Mouse (Mus musculus): ENCODE measurements around the gene Rab3a. TPM values are rescaled to one million over a fixed set of nuclear protein-coding genes. Genes with fewer than 3 reads are reported as not detected.
A peak's percentile ranks its signal among the peaks of the same experiment; 100 is the strongest.

Rab3a gene
- polyA plus RNA-seq, 1 experiment from 2014 or later = 28.6 TPM

GRCm38 (mm10) chr8:70715086-70715485 is 39.4 kb upstream of the Rab3a start:
- no peak for ATAC-seq
- Histone ChIP-seq H3K9ac (replicated peaks; ENCODE audit: low read depth) (no peak overlapping the region), H3K9me3 (ENCODE audit: low read length) (no peaks in the 10 kb centered on the region), H3K4me1 (ENCODE audit: insufficient read depth, low read depth, low read length) (no peaks in the 10 kb centered on the region), H3K4me2 (replicated peaks; ENCODE audit: low read depth, low read length) (no peak overlapping the region), H3K27me3 (replicated peaks; ENCODE audit: insufficient read depth, low read length) (no peaks in the 10 kb centered on the region), H3K27ac (ENCODE audit: low read length) (no peak overlapping the region), H3K36me3 (ENCODE audit: insufficient read depth, low read length) (no peaks in the 10 kb centered on the region), H3K4me3 (ENCODE audit: low read depth, low read length) (no peak overlapping the region)
- 38% methylated on average over 2 of the region's 2 CpGs for WGBS
- DNase-seq (ENCODE audit: low spot score) = no peak
- TF ChIP-seq EP300 (IDR thresholded peaks at IDR 0.05) = no peak
- TF ChIP-seq CTCF (IDR thresholded peaks at IDR 0.05) = no peak

DNA sequence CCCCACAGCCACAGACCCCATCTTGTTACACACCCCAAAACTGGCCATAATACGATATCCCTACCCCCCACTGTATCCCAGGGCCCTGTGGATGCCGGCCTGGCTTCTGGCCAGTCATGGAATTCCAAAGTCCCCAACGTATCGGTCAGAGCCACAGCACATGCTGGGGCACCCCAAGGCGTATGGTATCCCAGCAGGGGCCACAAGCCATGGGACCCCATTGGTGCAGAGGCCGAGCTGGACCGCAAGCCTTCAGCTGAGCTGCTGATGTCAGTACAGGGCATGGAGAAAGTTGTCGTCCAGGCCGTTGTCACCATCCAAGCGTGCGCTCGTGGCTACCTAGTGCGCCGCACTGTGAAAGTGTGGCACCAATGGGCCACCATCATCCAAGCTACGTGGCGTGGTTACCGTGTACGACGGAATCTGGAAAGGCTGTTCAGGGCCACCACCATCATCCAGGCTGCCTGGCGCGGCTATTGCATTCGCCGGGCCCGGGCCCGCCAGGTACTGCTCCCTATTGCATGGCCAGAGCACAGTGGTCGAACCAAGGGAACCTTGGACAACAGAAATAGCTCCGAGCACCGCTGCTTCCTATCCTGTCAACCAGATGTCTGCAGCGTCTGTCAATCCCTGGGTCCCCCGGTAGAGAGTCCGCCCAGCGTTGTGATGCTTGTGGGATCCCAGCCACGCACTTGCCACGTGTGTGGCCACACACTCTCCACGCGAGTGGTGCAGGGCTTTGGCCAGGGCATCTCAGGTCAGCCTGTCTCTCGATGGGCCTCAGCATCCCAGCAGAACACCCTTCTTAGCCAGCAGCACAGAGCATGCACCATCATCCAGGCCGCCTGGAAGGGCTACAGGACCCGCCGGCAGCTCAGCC is 37.7 kb upstream of the Rab3a start:
- Histone ChIP-seq H3K27me3 (replicated peaks; ENCODE audit: insufficient read depth, low read length) (no peaks in the 10 kb centered on the region), H3K4me3 (ENCODE audit: low read depth, low read length) (no peak overlapping the region), H3K36me3 (ENCODE audit: insufficient read depth, low read length) (no peaks in the 10 kb centered on the region), H3K4me2 (replicated peaks; ENCODE audit: low read depth, low read length) (no peak overlapping the region), H3K4me1 (ENCODE audit: insufficient read depth, low read depth, low read length) (no peaks in the 10 kb centered on the region), H3K27ac (ENCODE audit: low read length) (no peak overlapping the region), H3K9ac (replicated peaks; ENCODE audit: low read depth) (no peak overlapping the region), H3K9me3 (ENCODE audit: low read length) (no peaks in the 10 kb centered on the region)
- DNase-seq (ENCODE audit: low spot score) (no peak), ATAC-seq (no peak)
- TF ChIP-seq EP300 (IDR thresholded peaks at IDR 0.05) (no peak), CTCF (IDR thresholded peaks at IDR 0.05) (no peak)
- 80% methylated on average over 40 of the region's 40 CpGs for WGBS

DNA sequence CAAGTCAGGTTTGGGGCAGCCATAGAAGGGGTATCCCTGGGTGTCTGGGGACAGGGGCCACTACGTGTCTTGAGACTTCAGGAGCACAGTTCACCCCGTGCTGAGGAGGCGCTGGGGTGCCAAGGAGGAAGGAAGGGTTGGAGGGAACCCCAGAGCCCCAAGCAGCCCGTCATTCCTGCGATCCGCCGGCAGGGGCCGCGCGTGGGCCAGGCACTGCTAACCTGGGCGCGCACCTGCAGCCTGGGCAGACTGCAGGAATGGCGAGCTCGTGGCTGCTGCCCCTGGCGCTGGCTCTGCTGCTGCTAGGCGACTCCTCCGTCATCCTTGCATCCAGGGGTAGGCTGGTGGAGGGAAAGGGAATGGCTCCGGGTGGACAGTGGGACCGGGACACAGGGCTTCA is 36.2 kb upstream of the Rab3a start, which contains the start of gene Gm3336:
Gene Gm3336, plus strand, starts transcription at position 247 of the 400 bp plus-strand sequence.
- no peaks in the 10 kb centered on the region for H3K27me3 ChIP-seq (replicated peaks; ENCODE audit: insufficient read depth, low read length)
- H3K4me2 ChIP-seq (replicated peaks; ENCODE audit: low read depth, low read length) = no peak within 1 kb of the TSS
- ATAC-seq (peak; percentile 52), DNase-seq (ENCODE audit: low spot score) (peak; percentile 74)
- H3K9ac ChIP-seq (replicated peaks; ENCODE audit: low read depth) = no peak within 1 kb of the TSS
- H3K4me3 ChIP-seq (ENCODE audit: low read depth, low read length) = no peak within 1 kb of the TSS
- no peaks in the 10 kb centered on the region for H3K4me1 ChIP-seq (ENCODE audit: insufficient read depth, low read depth, low read length)
- no peak within 1 kb of the TSS for H3K27ac ChIP-seq (ENCODE audit: low read length)
- WGBS = 2% methylated on average over 19 of the region's 19 CpGs
- no peaks in the 10 kb centered on the region for H3K9me3 ChIP-seq (ENCODE audit: low read length)
- H3K36me3 ChIP-seq (ENCODE audit: insufficient read depth, low read length) = no peaks in the 10 kb centered on the region
- TF ChIP-seq EP300 (IDR thresholded peaks at IDR 0.05) (no peak), CTCF (IDR thresholded peaks at IDR 0.05) (peak; percentile 95)

DNA sequence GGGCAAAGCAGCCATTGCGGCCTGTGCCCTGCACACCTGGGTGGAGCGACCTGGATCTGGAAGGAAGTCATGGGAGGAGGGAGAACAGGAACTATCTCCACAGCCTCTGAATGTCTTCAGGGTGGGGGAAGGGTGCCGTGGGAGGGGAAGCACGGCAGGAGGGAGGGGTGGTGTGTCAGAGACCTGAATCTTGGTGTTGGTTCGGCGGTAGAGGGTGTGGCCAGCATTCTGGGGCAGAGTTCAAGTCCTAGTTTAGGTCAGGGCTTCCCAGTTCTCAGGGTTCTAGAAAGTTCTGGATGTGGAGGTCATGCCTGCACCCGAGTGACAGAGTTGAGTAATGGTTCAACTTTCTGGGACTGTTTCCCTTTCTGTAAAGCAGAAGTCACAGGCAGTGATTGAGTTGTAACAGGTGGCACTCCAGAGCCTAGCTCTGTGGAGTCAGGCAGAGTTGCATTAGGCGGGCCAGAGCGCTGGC is 34.6 kb upstream of the Rab3a start:
- no peak for TF ChIP-seq CTCF (IDR thresholded peaks at IDR 0.05)
- no peak for TF ChIP-seq EP300 (IDR thresholded peaks at IDR 0.05)
- no peak overlapping the region for H3K4me3 ChIP-seq (ENCODE audit: low read depth, low read length)
- H3K36me3 ChIP-seq (ENCODE audit: insufficient read depth, low read length) = no peaks in the 10 kb centered on the region
- no peaks in the 10 kb centered on the region for H3K4me1 ChIP-seq (ENCODE audit: insufficient read depth, low read depth, low read length)
- 42% methylated on average over 9 of the region's 9 CpGs for WGBS
- no peak overlapping the region for H3K27ac ChIP-seq (ENCODE audit: low read length)
- DNase-seq (ENCODE audit: low spot score) (no peak), ATAC-seq (no peak)
- no peak overlapping the region for H3K4me2 ChIP-seq (replicated peaks; ENCODE audit: low read depth, low read length)
- H3K27me3 ChIP-seq (replicated peaks; ENCODE audit: insufficient read depth, low read length) = no peaks in the 10 kb centered on the region
- H3K9me3 ChIP-seq (ENCODE audit: low read length) = no peaks in the 10 kb centered on the region
- H3K9ac ChIP-seq (replicated peaks; ENCODE audit: low read depth) = no peak overlapping the region

DNA sequence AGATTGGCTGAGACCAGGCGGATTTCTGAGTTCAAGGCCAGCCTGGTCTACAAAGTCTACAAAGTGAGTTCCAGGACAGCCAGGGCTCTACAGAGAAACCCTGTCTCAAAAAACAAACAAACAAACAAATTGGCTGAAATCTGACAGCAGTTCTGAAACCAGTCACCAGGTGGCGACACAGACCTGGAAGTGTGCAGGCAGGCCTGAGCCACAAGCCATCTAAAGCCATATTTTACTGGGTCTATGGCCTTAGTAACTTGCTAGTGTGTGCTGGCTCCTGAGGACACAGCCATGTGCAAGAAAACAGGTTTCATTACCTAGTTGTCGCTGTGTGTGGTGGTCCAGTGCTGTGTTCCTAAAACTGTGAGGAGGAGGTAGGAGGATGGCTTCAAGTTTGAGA is 33.7 kb upstream of the Rab3a start:
- Histone ChIP-seq H3K4me1 (ENCODE audit: insufficient read depth, low read depth, low read length) (no peaks in the 10 kb centered on the region), H3K9me3 (ENCODE audit: low read length) (no peaks in the 10 kb centered on the region), H3K4me3 (ENCODE audit: low read depth, low read length) (no peak overlapping the region), H3K27ac (ENCODE audit: low read length) (0 out of 2 replicates have a peak overlapping the region, but pooled peaks have one; percentile 20), H3K27me3 (replicated peaks; ENCODE audit: insufficient read depth, low read length) (no peaks in the 10 kb centered on the region), H3K36me3 (ENCODE audit: insufficient read depth, low read length) (no peaks in the 10 kb centered on the region), H3K9ac (replicated peaks; ENCODE audit: low read depth) (no peak overlapping the region), H3K4me2 (replicated peaks; ENCODE audit: low read depth, low read length) (no peak overlapping the region)
- peak; percentile 22; the same call in 1 of the 2 replicates for ATAC-seq
- DNase-seq (ENCODE audit: low spot score) = peak; percentile 83
- TF ChIP-seq EP300 (IDR thresholded peaks at IDR 0.05) = no peak
- TF ChIP-seq CTCF (IDR thresholded peaks at IDR 0.05) = peak; percentile 95
- WGBS = 2% methylated on average over 3 of the region's 3 CpGs

DNA sequence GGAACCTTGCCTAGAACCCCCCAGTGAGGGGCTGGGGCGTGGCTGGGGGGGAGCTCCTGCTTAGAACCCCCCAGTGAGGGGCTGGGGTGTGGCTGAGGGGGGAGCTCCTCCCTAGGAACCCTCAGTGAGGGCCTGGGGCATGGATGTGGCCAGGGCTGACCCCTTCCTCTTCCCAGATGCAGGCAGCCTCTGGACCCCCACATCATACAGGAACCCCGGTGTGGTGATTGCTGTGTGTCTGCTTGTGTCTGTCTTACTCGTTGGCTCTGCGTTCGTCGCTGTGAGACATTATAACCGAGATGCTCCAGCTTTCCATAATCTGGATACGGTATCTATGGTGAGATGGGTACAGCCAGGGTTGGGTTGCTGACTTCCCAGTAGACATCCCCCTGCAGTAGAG is 32.9 kb upstream of the Rab3a start:
- DNase-seq (ENCODE audit: low spot score) = no peak
- H3K27ac ChIP-seq (ENCODE audit: low read length) = 0 out of 2 replicates have a peak overlapping the region, but pooled peaks have one; percentile 20
- no peak overlapping the region for H3K4me2 ChIP-seq (replicated peaks; ENCODE audit: low read depth, low read length)
- TF ChIP-seq EP300 (IDR thresholded peaks at IDR 0.05) = no peak
- TF ChIP-seq CTCF (IDR thresholded peaks at IDR 0.05) = no peak
- no peak for ATAC-seq
- H3K27me3 ChIP-seq (replicated peaks; ENCODE audit: insufficient read depth, low read length) = no peaks in the 10 kb centered on the region
- H3K36me3 ChIP-seq (ENCODE audit: insufficient read depth, low read length) = no peaks in the 10 kb centered on the region
- 87% methylated on average over 8 of the region's 8 CpGs for WGBS
- H3K9ac ChIP-seq (replicated peaks; ENCODE audit: low read depth) = no peak overlapping the region
- no peak overlapping the region for H3K4me3 ChIP-seq (ENCODE audit: low read depth, low read length)
- H3K4me1 ChIP-seq (ENCODE audit: insufficient read depth, low read depth, low read length) = no peaks in the 10 kb centered on the region
- no peaks in the 10 kb centered on the region for H3K9me3 ChIP-seq (ENCODE audit: low read length)
